Mouse (Mus musculus) midbrain, embryonic 11.5 days (tissue): ENCODE results near the gene Mier2. TPM values are rescaled to one million over a fixed set of nuclear protein-coding genes. Genes with fewer than 3 reads are reported as not detected.

ENCODE experiments used
- ATAC-seq: fragments of 200-750 bp; cut with Nextera tagmentation; 2 replicates; pipeline ENCODE4 v1.8.0; 2017; ENCODE audit warnings: moderate TSS enrichment, moderate library complexity; ENCODE audit not compliant: low FRiP score
- DNase-seq: peaks from one replicate; pipeline ENCODE4 v3.0.0; 2015; ENCODE audit warnings: low spot score; ENCODE audit errors: missing footprints
- H3K27ac ChIP-seq: fragments of 300-500 bp; sonication (generic); 2 replicates; pipeline ENCODE4 v1.5.1; 2014; ENCODE audit warnings: low read depth, low read length
- H3K27me3 ChIP-seq: fragments of 300-500 bp; sonication (generic); 2 replicates; pipeline ENCODE4 v1.6.1; 2014; ENCODE audit warnings: mild to moderate bottlenecking, low read length, moderate library complexity, mixed read lengths; ENCODE audit not compliant: control insufficient read depth, insufficient read depth
- H3K36me3 ChIP-seq: fragments of 300-500 bp; sonication (generic); 2 replicates; pipeline ENCODE4 v1.6.1; 2014; ENCODE audit warnings: mild to moderate bottlenecking, low read length, moderate library complexity, mixed read lengths; ENCODE audit not compliant: control insufficient read depth, insufficient read depth
- H3K4me1 ChIP-seq: fragments of 300-500 bp; sonication (generic); 2 replicates; pipeline ENCODE4 v1.6.1; 2014; ENCODE audit warnings: low read length; ENCODE audit not compliant: control insufficient read depth, insufficient read depth
- H3K4me2 ChIP-seq: fragments of 300-500 bp; sonication (generic); 2 replicates; pipeline ENCODE4 v1.6.1; 2014; ENCODE audit warnings: mild to moderate bottlenecking, moderate library complexity
- H3K4me3 ChIP-seq: fragments of 300-500 bp; sonication (generic); 2 replicates; pipeline ENCODE4 v1.5.1; 2014; ENCODE audit warnings: low read depth, low read length
- H3K9ac ChIP-seq: fragments of 300-500 bp; sonication (generic); 2 replicates; pipeline ENCODE4 v1.6.1; 2014; ENCODE audit warnings: low read length
- H3K9me3 ChIP-seq: fragments of 300-500 bp; sonication (generic); 2 replicates; pipeline ENCODE4 v1.6.1; 2016; ENCODE audit warnings: low read length; ENCODE audit not compliant: control insufficient read depth
- WGBS: fragments of 180-500 bp; shearing (Covaris S2); extraction: QIAGEN DNeasy Blood & Tissue Kit; methylation state at CpG from one replicate; pipeline ENCODE4 v1.1.7; 2014; 5-methylcytosine and 5-hydroxymethylcytosine counted together
- polyA plus RNA-seq: library from polyadenylated mRNA; unstranded; fragments of >200 nt; fragmentation: Nextera tagmentation; extraction: Ambion mirVana; gene quantifications from 2 replicates; pipeline ENCODE4 v1.2.1, GENCODE M21; 2014

The Mier2 gene
- polyA plus RNA-seq, 1 experiment from 2014 or later: 41.8 TPM

GRCm38 (mm10) chr10:79548546-79548945, 6.5 kb downstream of the Mier2 start:
- Histone ChIP-seq H3K4me1 (peaks cover 4% of the 10 kb centered on the region), H3K27ac (no peak overlapping the region), H3K27me3 (no peaks in the 10 kb centered on the region), H3K9ac (no peak overlapping the region), H3K36me3 (peaks cover 38% of the 10 kb centered on the region), H3K4me3 (no peak overlapping the region), H3K9me3 (no peaks in the 10 kb centered on the region), H3K4me2 (no peak overlapping the region)
- DNase-seq (no peak), ATAC-seq (no peak)
- 94% methylated on average over 5 of the region's 5 CpGs for WGBS

- no peak overlapping the region for H3K9ac ChIP-seq
- 88% methylated on average over 5 of the region's 5 CpGs for WGBS
- H3K4me1 ChIP-seq: no peaks in the 10 kb centered on the region
- no peak for DNase-seq
- no peak overlapping the region for H3K4me3 ChIP-seq
- H3K27me3 ChIP-seq: no peaks in the 10 kb centered on the region
- H3K9me3 ChIP-seq: no peaks in the 10 kb centered on the region
- no peak overlapping the region for H3K27ac ChIP-seq
- ATAC-seq: no peak
- peaks cover 39% of the 10 kb centered on the region for H3K36me3 ChIP-seq
- H3K4me2 ChIP-seq: no peak overlapping the region
Measured at GRCm38 (mm10) chr10:79547148-79547675, 7.8 kb downstream of the Mier2 start.

GRCm38 (mm10) chr10:79546483-79546882, 8.5 kb downstream of the Mier2 start:
- peaks cover 41% of the 10 kb centered on the region for H3K36me3 ChIP-seq
- WGBS: 92% methylated on average over 11 of the region's 11 CpGs
- DNase-seq: no peak

GRCm38 (mm10) chr10:79545891-79546290, 9.1 kb downstream of the Mier2 start:
- no peak overlapping the region for H3K27ac ChIP-seq
- WGBS: 88% methylated on average over 12 of the region's 12 CpGs
- no peaks in the 10 kb centered on the region for H3K4me1 ChIP-seq
- no peak for DNase-seq
- H3K4me2 ChIP-seq: no peak overlapping the region
- H3K36me3 ChIP-seq: peaks cover 41% of the 10 kb centered on the region
- no peak overlapping the region for H3K4me3 ChIP-seq
- H3K9ac ChIP-seq: no peak overlapping the region
- no peak for ATAC-seq
- no peaks in the 10 kb centered on the region for H3K9me3 ChIP-seq
- no peaks in the 10 kb centered on the region for H3K27me3 ChIP-seq

More at GRCm38 (mm10) chr10:79546483-79546882, 8.5 kb downstream of the Mier2 start:
- no peaks in the 10 kb centered on the region for H3K4me1 ChIP-seq
- no peak overlapping the region for H3K4me3 ChIP-seq
- H3K27ac ChIP-seq: no peak overlapping the region
- no peaks in the 10 kb centered on the region for H3K27me3 ChIP-seq
- no peak for ATAC-seq
- H3K4me2 ChIP-seq: no peak overlapping the region
- H3K9me3 ChIP-seq: no peaks in the 10 kb centered on the region
- H3K9ac ChIP-seq: no peak overlapping the region

GRCm38 (mm10) chr10:79544631-79545030, 10.4 kb downstream of the Mier2 start:
- WGBS: 91% methylated on average over 5 of the region's 5 CpGs
- H3K4me2 ChIP-seq: no peak overlapping the region
- no peak for DNase-seq
- no peaks in the 10 kb centered on the region for H3K4me1 ChIP-seq
- peaks cover 50% of the 10 kb centered on the region for H3K36me3 ChIP-seq
- no peak overlapping the region for H3K4me3 ChIP-seq
- no peak for ATAC-seq
- no peaks in the 10 kb centered on the region for H3K27me3 ChIP-seq
- H3K9ac ChIP-seq: no peak overlapping the region; the same call in 1 of the 2 replicates
- no peak overlapping the region for H3K27ac ChIP-seq
- H3K9me3 ChIP-seq: no peaks in the 10 kb centered on the region

GRCm38 (mm10) chr10:79543884-79544597, 11.0 kb downstream of the Mier2 start:
- H3K9ac ChIP-seq: no peak overlapping the region
- DNase-seq (no peak), ATAC-seq (no peak)
- H3K4me2 ChIP-seq: no peak overlapping the region
- no peaks in the 10 kb centered on the region for H3K4me1 ChIP-seq
- H3K27me3 ChIP-seq: no peaks in the 10 kb centered on the region
- H3K9me3 ChIP-seq: no peaks in the 10 kb centered on the region
- H3K27ac ChIP-seq: no peak overlapping the region
- H3K4me3 ChIP-seq: no peak overlapping the region
- H3K36me3 ChIP-seq: peaks cover 45% of the 10 kb centered on the region
- 89% methylated on average over 9 of the region's 9 CpGs for WGBS

- no peak overlapping the region for H3K9ac ChIP-seq
- DNase-seq: no peak
- H3K9me3 ChIP-seq: no peaks in the 10 kb centered on the region
- no peaks in the 10 kb centered on the region for H3K27me3 ChIP-seq
- H3K27ac ChIP-seq: no peak overlapping the region
- no peak overlapping the region for H3K4me2 ChIP-seq
- no peaks in the 10 kb centered on the region for H3K4me1 ChIP-seq
- no peak for ATAC-seq
- H3K36me3 ChIP-seq: peaks cover 31% of the 10 kb centered on the region
- H3K4me3 ChIP-seq: no peak overlapping the region
- WGBS: 96% methylated on average over 11 of the region's 11 CpGs
Measured at GRCm38 (mm10) chr10:79542171-79542570, 12.8 kb downstream of the Mier2 start.

- no peaks in the 10 kb centered on the region for H3K27me3 ChIP-seq
- no peaks in the 10 kb centered on the region for H3K9me3 ChIP-seq
- H3K4me2 ChIP-seq: no peak overlapping the region
- H3K4me3 ChIP-seq: no peak overlapping the region
- ATAC-seq (no peak), DNase-seq (no peak)
- no peak overlapping the region for H3K27ac ChIP-seq
- H3K36me3 ChIP-seq: peaks cover 29% of the 10 kb centered on the region
- H3K9ac ChIP-seq: no peak overlapping the region
- H3K4me1 ChIP-seq: no peaks in the 10 kb centered on the region
- 72% methylated on average over 15 of the region's 15 CpGs for WGBS
Measured at GRCm38 (mm10) chr10:79541522-79541921, 13.5 kb downstream of the Mier2 start.

GRCm38 (mm10) chr10:79540746-79541145, 14.3 kb downstream of the Mier2 start:
- no peak overlapping the region for H3K4me3 ChIP-seq
- H3K4me2 ChIP-seq: no peak overlapping the region
- no peaks in the 10 kb centered on the region for H3K9me3 ChIP-seq
- WGBS: 96% methylated on average over 11 of the region's 11 CpGs
- H3K27me3 ChIP-seq: no peaks in the 10 kb centered on the region
- no peaks in the 10 kb centered on the region for H3K4me1 ChIP-seq
- H3K27ac ChIP-seq: no peak overlapping the region
- DNase-seq (no peak), ATAC-seq (no peak)
- no peak overlapping the region for H3K9ac ChIP-seq
- H3K36me3 ChIP-seq: peaks cover 29% of the 10 kb centered on the region
